Mouse (Mus musculus) monocyte, adult 2 months (primary cell): Measurements from ENCODE around the gene Vps9d1.

ENCODE experiments used
- DNase-seq, 2 experiments: peaks; one replicate each; pipeline ENCODE4 v3.0.0; 2022; ENCODE audit warnings: low spot score in 2 of 2, low read depth in 1 of 2

Vps9d1 gene

GRCm38 (mm10) chr8:123215430-123215829 is 38.7 kb downstream of the Vps9d1 start:
- DNase-seq: no peak

- no peak for DNase-seq
Observed at GRCm38 (mm10) chr8:123213118-123213772, 40.9 kb downstream of the Vps9d1 start.

- DNase-seq: peak; percentile 65 to 75
Observed at GRCm38 (mm10) chr8:123212321-123213117, 41.6 kb downstream of the Vps9d1 start, which contains the start of the genes Chmp1a and Spata33. TSS of gene Chmp1a (minus strand) at chr8:123212763. TSS of gene Spata33 (plus strand) at chr8:123212832.

- DNase-seq: no peak
Observed at GRCm38 (mm10) chr8:123211876-123212275, 42.3 kb downstream of the Vps9d1 start.

- no peak for DNase-seq
Observed at GRCm38 (mm10) chr8:123203571-123203970, 50.6 kb downstream of the Vps9d1 start.

- DNase-seq: peak in 1 of 2 experiments; percentile 53
Observed at GRCm38 (mm10) chr8:123202288-123202687, 51.9 kb downstream of the Vps9d1 start.

GRCm38 (mm10) chr8:123199864-123200263 is 54.3 kb downstream of the Vps9d1 start:
- no peak for DNase-seq

- peak in 1 of 2 experiments; percentile 10 for DNase-seq
Observed at GRCm38 (mm10) chr8:123197016-123197415, 57.1 kb downstream of the Vps9d1 start.

- no peak for DNase-seq
Observed at GRCm38 (mm10) chr8:123193771-123194170, 60.4 kb downstream of the Vps9d1 start.
